Mouse (Mus musculus): ENCODE data around the gene Akap8.

Akap8 gene

DNA sequence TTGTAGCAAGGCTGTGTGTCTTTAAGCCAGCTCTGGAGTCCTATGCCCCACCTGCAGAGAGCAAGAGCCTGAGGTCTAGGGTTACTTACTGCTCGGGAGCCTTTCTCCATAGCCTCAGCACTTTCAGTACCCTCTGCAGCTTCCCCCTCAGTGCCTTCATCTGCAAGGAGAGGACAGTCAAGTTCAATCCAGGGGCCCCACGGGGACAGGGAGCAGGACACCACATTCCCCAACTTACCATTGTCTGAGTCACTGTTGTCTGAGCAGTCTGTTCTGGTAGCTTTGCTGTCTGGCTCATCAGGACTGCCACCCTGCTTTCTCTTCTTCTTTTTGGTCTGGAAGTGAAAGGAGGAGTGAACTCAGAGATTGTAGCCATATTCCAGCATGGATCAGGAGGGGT lies 14.8 kb upstream of the Akap8 start:
- no peaks in the 10 kb centered on the region for H3K27me3 ChIP-seq (ENCODE audit: insufficient read depth, low read length)
- H3K36me3 ChIP-seq (ENCODE audit: insufficient read depth, low read length): peaks cover 99% of the 10 kb centered on the region
- peaks cover 28% of the 10 kb centered on the region for H3K4me1 ChIP-seq (replicated peaks; ENCODE audit: low read depth, low read length)
- no peak overlapping the region for H3K4me3 ChIP-seq (replicated peaks; ENCODE audit: low read length)
- TF ChIP-seq NANOG (IDR thresholded peaks at IDR 0.05; ENCODE audit: borderline replicate concordance, low read length) (no peak), POU5F1 (IDR thresholded peaks at IDR 0.05; ENCODE audit: borderline replicate concordance, low read length) (no peak), CTCF (conservative IDR thresholded peaks at IDR 0.05; ENCODE audit: low read length) (no peak)
- no peaks in the 10 kb centered on the region for H3K9me3 ChIP-seq (ENCODE audit: low read length)

DNA sequence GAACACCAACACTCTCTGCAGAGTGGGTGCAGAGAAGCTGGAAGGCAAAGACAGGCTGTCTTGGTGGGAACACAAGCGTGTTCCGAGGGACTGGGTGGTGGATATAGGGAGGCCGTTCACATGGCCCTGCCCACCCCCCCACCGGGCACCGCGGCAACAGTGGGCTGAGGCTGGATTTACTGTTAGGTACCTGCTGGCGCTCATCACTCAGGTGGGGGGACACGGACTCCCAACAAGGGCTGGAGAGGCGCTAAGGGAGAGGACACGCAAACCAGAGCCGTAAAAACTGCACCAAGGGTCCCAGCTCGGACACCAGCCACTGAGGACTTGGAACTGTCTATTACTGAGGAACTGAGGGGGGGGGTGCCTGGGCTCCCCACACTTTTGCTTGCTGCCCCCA lies 13.9 kb upstream of the Akap8 start:
- H3K9me3 ChIP-seq (ENCODE audit: low read length): no peaks in the 10 kb centered on the region
- H3K4me3 ChIP-seq (replicated peaks; ENCODE audit: low read length): peak overlapping the region; percentile 75
- H3K36me3 ChIP-seq (ENCODE audit: insufficient read depth, low read length): peaks cover 98% of the 10 kb centered on the region
- H3K4me1 ChIP-seq (replicated peaks; ENCODE audit: low read depth, low read length): peaks cover 28% of the 10 kb centered on the region
- no peak for TF ChIP-seq POU5F1 (IDR thresholded peaks at IDR 0.05; ENCODE audit: borderline replicate concordance, low read length)
- no peak for TF ChIP-seq NANOG (IDR thresholded peaks at IDR 0.05; ENCODE audit: borderline replicate concordance, low read length)
- TF ChIP-seq CTCF (conservative IDR thresholded peaks at IDR 0.05; ENCODE audit: low read length): no peak
- H3K27me3 ChIP-seq (ENCODE audit: insufficient read depth, low read length): no peaks in the 10 kb centered on the region

DNA sequence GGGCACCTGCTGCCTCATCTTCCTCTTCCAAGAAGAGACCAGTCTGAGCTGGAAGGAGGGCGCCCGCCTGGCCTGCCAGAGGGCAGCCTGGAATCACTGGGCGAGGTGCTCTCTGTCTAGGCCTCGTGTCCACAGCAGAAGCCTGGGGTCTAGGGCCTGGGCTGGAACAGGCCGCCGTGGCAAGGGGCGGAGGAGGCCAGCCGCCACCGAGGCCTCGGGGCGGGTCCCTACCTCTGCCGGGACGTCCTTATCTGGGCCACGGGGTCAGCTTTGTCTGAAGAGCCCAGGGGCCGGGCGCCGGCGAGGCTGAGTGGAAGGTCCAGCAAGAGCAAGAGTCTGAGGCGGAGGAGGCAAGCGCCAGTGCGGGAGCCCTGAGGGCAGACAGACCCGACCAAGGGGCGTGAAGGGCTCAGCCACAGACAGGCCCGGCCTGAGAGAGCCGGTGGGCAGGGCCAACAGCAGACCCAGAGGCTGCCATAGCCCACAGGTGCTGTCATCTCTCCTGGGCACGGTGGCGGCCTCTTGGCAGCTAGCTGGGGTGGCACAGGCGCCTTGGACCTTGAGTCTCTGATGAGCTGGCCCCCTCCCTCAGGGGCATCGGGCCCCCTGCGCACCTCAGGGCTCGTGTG lies 12.8 kb upstream of the Akap8 start:
- no peaks in the 10 kb centered on the region for H3K9me3 ChIP-seq (ENCODE audit: low read length)
- no peaks in the 10 kb centered on the region for H3K27me3 ChIP-seq (ENCODE audit: insufficient read depth, low read length)
- peak overlapping the region; percentile 75 for H3K4me3 ChIP-seq (replicated peaks; ENCODE audit: low read length)
- H3K4me1 ChIP-seq (replicated peaks; ENCODE audit: low read depth, low read length): peaks cover 28% of the 10 kb centered on the region
- TF ChIP-seq POU5F1 (IDR thresholded peaks at IDR 0.05; ENCODE audit: borderline replicate concordance, low read length) (no peak), CTCF (conservative IDR thresholded peaks at IDR 0.05; ENCODE audit: low read length) (no peak)
- H3K36me3 ChIP-seq (ENCODE audit: insufficient read depth, low read length): peaks cover 96% of the 10 kb centered on the region

DNA sequence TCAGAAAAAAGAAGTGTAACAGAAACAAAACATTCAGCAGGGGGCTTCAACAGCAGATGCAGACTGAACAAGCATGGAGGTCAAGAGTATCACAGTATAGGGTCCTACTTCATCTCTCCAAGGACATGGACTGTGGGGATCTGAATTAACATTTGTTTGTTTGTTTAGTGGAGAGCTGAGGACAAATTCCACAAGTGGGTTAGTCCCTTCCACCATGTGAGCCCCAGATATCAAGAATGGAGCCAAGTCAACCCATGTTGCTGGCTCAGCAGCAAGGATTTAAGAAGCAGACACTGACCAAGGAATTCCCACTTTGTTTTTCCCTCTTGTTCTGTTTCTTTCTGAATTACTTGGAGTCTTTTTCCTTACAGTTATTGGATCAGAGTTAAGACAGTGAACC lies 6.5 kb upstream of the Akap8 start:
- Histone ChIP-seq H3K4me1 (replicated peaks; ENCODE audit: low read depth, low read length) (peaks cover 18% of the 10 kb centered on the region), H3K36me3 (ENCODE audit: insufficient read depth, low read length) (peaks cover 96% of the 10 kb centered on the region), H3K27me3 (ENCODE audit: insufficient read depth, low read length) (no peaks in the 10 kb centered on the region), H3K4me3 (replicated peaks; ENCODE audit: low read length) (no peak overlapping the region), H3K9me3 (ENCODE audit: low read length) (no peaks in the 10 kb centered on the region)
- TF ChIP-seq NANOG (IDR thresholded peaks at IDR 0.05; ENCODE audit: borderline replicate concordance, low read length): no peak
- TF ChIP-seq POU5F1 (IDR thresholded peaks at IDR 0.05; ENCODE audit: borderline replicate concordance, low read length): no peak
- no peak for TF ChIP-seq CTCF (conservative IDR thresholded peaks at IDR 0.05; ENCODE audit: low read length)

DNA sequence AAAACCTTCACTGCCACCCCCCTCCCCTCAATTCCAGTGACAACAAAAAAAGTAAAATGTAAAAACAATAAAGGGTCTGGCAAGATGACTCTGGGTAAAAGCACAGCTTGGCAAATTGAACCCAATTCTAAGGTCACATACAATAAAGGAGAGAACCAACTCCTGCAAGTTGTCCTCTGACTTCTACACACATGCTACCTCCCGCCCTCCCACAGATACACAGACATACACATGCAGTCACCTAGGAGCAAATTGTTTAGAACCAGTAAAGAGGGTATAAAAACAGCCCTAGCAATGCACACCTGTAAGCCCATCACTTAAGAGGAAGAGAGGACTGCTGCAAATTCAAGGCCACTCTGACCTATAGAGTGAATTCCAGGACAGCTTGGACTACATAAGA lies 1.8 kb upstream of the Akap8 start:
- H3K36me3 ChIP-seq (ENCODE audit: insufficient read depth, low read length): peaks cover 68% of the 10 kb centered on the region
- no peak for TF ChIP-seq CTCF (conservative IDR thresholded peaks at IDR 0.05; ENCODE audit: low read length)
- TF ChIP-seq NANOG (IDR thresholded peaks at IDR 0.05; ENCODE audit: borderline replicate concordance, low read length): no peak
- TF ChIP-seq POU5F1 (IDR thresholded peaks at IDR 0.05; ENCODE audit: borderline replicate concordance, low read length): no peak
- H3K4me3 ChIP-seq (replicated peaks; ENCODE audit: low read length): peak overlapping the region; percentile 100; the same call in 1 of the 2 replicates
- no peaks in the 10 kb centered on the region for H3K9me3 ChIP-seq (ENCODE audit: low read length)
- H3K4me1 ChIP-seq (replicated peaks; ENCODE audit: low read depth, low read length): peaks cover 47% of the 10 kb centered on the region
- H3K27me3 ChIP-seq (ENCODE audit: insufficient read depth, low read length): no peaks in the 10 kb centered on the region

DNA sequence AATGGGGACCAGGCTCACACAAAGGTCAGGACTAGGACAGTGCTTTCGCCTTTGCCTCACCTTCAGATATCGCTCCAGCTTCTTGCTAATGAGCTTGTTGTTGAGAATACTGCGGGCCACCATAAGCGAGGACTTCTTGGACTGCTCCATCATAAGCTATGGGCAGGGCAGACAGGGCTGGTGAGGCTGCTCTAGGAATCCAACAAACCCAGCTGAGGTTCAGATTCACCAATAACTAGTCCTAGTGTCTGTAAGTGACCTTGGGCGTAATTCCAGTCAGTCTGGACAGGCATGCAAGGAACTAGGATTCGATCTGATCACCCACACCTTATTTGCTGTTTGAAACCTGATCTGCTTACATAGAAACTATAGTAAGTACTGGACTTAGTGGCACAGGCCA lies 798 bp upstream of the Akap8 start:
- TF ChIP-seq POU5F1 (IDR thresholded peaks at IDR 0.05; ENCODE audit: borderline replicate concordance, low read length): no peak
- TF ChIP-seq NANOG (IDR thresholded peaks at IDR 0.05; ENCODE audit: borderline replicate concordance, low read length): no peak
- no peak for TF ChIP-seq CTCF (conservative IDR thresholded peaks at IDR 0.05; ENCODE audit: low read length)
- H3K27me3 ChIP-seq (ENCODE audit: insufficient read depth, low read length): no peaks in the 10 kb centered on the region
- peaks cover 68% of the 10 kb centered on the region for H3K36me3 ChIP-seq (ENCODE audit: insufficient read depth, low read length)
- H3K9me3 ChIP-seq (ENCODE audit: low read length): no peaks in the 10 kb centered on the region
- H3K4me1 ChIP-seq (replicated peaks; ENCODE audit: low read depth, low read length): peaks cover 57% of the 10 kb centered on the region
- peak overlapping the region; percentile 100 for H3K4me3 ChIP-seq (replicated peaks; ENCODE audit: low read length)

DNA sequence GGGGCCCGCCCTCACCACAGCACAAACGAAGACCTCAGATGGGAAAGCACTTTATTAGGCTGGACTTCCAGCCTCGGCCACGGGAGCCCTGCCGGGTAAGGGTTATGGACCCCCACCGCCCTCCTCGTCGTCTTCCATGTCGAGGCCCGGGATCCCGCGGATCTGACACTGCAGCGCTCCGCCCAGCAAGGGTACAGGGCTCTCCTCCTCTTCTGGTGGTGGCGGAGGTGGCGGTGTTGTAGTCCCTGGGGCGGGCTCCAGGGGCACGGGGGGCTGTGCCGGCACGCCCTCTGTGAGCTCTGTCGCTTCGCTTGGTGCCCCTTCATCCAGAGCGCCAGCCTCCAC lies 324 bp upstream of the Akap8 start:
- H3K4me3 ChIP-seq (replicated peaks; ENCODE audit: low read length): peak overlapping the region; percentile 100
- H3K9me3 ChIP-seq (ENCODE audit: low read length): no peaks in the 10 kb centered on the region
- no peaks in the 10 kb centered on the region for H3K27me3 ChIP-seq (ENCODE audit: insufficient read depth, low read length)
- H3K36me3 ChIP-seq (ENCODE audit: insufficient read depth, low read length): peaks cover 68% of the 10 kb centered on the region
- peaks cover 62% of the 10 kb centered on the region for H3K4me1 ChIP-seq (replicated peaks; ENCODE audit: low read depth, low read length)
- TF ChIP-seq NANOG (IDR thresholded peaks at IDR 0.05; ENCODE audit: borderline replicate concordance, low read length): no peak

DNA sequence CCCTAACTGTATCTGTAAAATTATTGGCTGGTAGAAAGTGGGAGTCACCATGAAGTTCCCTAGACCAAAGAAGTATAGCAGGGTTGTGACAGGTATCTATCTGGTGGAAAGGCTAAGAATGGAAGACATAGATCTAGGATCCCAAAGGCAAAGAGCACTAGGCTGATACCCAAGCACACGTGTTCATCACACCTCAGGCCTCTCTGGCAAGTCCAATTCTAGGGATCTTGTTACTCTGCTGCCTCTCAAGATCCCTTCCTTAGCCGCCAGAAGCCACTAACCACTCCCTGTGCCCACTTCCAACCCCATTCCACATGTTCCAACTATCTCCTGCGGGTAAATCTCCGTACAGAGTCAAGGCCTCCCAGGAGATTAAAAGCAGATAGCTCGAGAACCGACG lies 1.1 kb downstream of the Akap8 start:
- Histone ChIP-seq H3K27me3 (ENCODE audit: insufficient read depth, low read length) (no peaks in the 10 kb centered on the region), H3K9me3 (ENCODE audit: low read length) (no peaks in the 10 kb centered on the region), H3K36me3 (ENCODE audit: insufficient read depth, low read length) (peaks cover 68% of the 10 kb centered on the region), H3K4me1 (replicated peaks; ENCODE audit: low read depth, low read length) (peaks cover 76% of the 10 kb centered on the region), H3K4me3 (replicated peaks; ENCODE audit: low read length) (peak overlapping the region; percentile 100)
- no peak for TF ChIP-seq CTCF (conservative IDR thresholded peaks at IDR 0.05; ENCODE audit: low read length)

DNA sequence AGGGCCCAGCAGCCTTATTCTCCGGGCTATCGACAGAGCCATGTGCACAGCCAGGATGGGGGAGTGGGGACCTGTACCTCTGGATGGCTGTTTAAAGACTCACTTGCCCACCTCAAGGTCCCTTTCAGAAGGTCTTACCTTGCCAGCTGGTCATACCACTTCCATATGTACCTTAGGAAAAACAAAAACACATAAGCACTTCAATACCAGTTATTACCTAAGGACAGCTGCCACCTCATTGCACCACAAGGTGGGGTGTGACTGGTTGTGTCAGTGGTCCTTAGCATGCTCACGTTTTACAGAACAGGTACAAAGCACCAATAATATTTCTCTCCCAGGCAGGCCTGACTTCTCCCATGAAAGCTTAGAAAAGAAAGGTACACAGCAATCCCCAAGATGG lies 3.3 kb downstream of the Akap8 start:
- H3K4me3 ChIP-seq (replicated peaks; ENCODE audit: low read length): no peak overlapping the region
- H3K9me3 ChIP-seq (ENCODE audit: low read length): no peaks in the 10 kb centered on the region
- no peak for TF ChIP-seq NANOG (IDR thresholded peaks at IDR 0.05; ENCODE audit: borderline replicate concordance, low read length)
- no peak for TF ChIP-seq CTCF (conservative IDR thresholded peaks at IDR 0.05; ENCODE audit: low read length)
- TF ChIP-seq POU5F1 (IDR thresholded peaks at IDR 0.05; ENCODE audit: borderline replicate concordance, low read length): no peak
- peaks cover 65% of the 10 kb centered on the region for H3K4me1 ChIP-seq (replicated peaks; ENCODE audit: low read depth, low read length)
- no peaks in the 10 kb centered on the region for H3K27me3 ChIP-seq (ENCODE audit: insufficient read depth, low read length)
- H3K36me3 ChIP-seq (ENCODE audit: insufficient read depth, low read length): peaks cover 69% of the 10 kb centered on the region

Measured in E14TG2a.4 (cell line).